Mouse (Mus musculus): ENCODE measurements at regions not wholly inside any gene's neighbourhood (a gene's known extent, or its start where the extent isn't known, plus 50 kb on each side); places are given as distances from the start of the nearest gene placed in this dataset.

GRCm38 (mm10) chr3:121588737-121589493, 56.7 kb upstream of the Slc44a3 start:
- TF ChIP-seq CTCF (IDR thresholded peaks at IDR 0.05; ENCODE audit: extremely low read depth, insufficient read length, insufficient replicate concordance, low read depth, low read length): no peak
- no peak for TF ChIP-seq POLR2A (IDR thresholded peaks at IDR 0.05; ENCODE audit: low read depth, low read length)
